Mouse (Mus musculus) kidney, postnatal 4 days (tissue): ENCODE measurements around the gene Sfi1.
"Not testable (repeated sequence)": the region's sequence is repeated elsewhere in the genome, so short reads cannot be mapped to it uniquely, and the experiment has no call there.

Experiments
- DNase-seq, 2 experiments: peaks; one replicate each; pipeline ENCODE4 v3.0.0; 2021; ENCODE audit warnings: mixed read lengths in 2 of 2

Sfi1 gene

GRCm38 (mm10) chr11:3193363-3193762 is at the start of gene Sfi1:
Gene Sfi1, minus strand, starts transcription at chr11:3193463.
- no peak for DNase-seq

- no peak for DNase-seq
Observed at GRCm38 (mm10) chr11:3242395-3242794, 49.1 kb upstream of the Sfi1 start.

- peak in 1 of 2 experiments; percentile 7 for DNase-seq
Observed at GRCm38 (mm10) chr11:3235277-3235676, 42.0 kb upstream of the Sfi1 start.

GRCm38 (mm10) chr11:3233704-3234103 is 40.4 kb upstream of the Sfi1 start:
- DNase-seq: no peak

- no peak for DNase-seq
Observed at GRCm38 (mm10) chr11:3232248-3232647, 39.0 kb upstream of the Sfi1 start.

- DNase-seq: no peak
Observed at GRCm38 (mm10) chr11:3227113-3227512, 33.9 kb upstream of the Sfi1 start.

GRCm38 (mm10) chr11:3223105-3223504 is 29.8 kb upstream of the Sfi1 start:
- no peak for DNase-seq

GRCm38 (mm10) chr11:3212526-3212925 is 19.3 kb upstream of the Sfi1 start:
- no peak for DNase-seq

GRCm38 (mm10) chr11:3206783-3207182 is 13.5 kb upstream of the Sfi1 start:
- no peak for DNase-seq

GRCm38 (mm10) chr11:3205207-3205606 is 11.9 kb upstream of the Sfi1 start:
- no peak for DNase-seq

- DNase-seq: no peak
Observed at GRCm38 (mm10) chr11:3203771-3204170, 10.5 kb upstream of the Sfi1 start.

GRCm38 (mm10) chr11:3202781-3203441 is 9.6 kb upstream of the Sfi1 start:
- DNase-seq: peak; percentile 73 to 82

GRCm38 (mm10) chr11:3202231-3202701 is 9.0 kb upstream of the Sfi1 start, which contains the start of gene Eif4enif1:
Gene Eif4enif1, plus strand, starts transcription at chr11:3202392.
- peak; percentile 93 to 95 for DNase-seq

- DNase-seq: peak; percentile 16 to 31
Observed at GRCm38 (mm10) chr11:3201326-3202230, 8.3 kb upstream of the Sfi1 start.

GRCm38 (mm10) chr11:3200636-3201035 is 7.4 kb upstream of the Sfi1 start:
- not testable (repeated sequence) for DNase-seq

- peak in 1 of 2 experiments; percentile 9 for DNase-seq
Observed at GRCm38 (mm10) chr11:3182707-3183106, 10.6 kb downstream of the Sfi1 start.

GRCm38 (mm10) chr11:3181971-3182370 is 11.3 kb downstream of the Sfi1 start:
- DNase-seq: not testable (repeated sequence)

GRCm38 (mm10) chr11:3181250-3181649 is 12.0 kb downstream of the Sfi1 start:
- DNase-seq: peak; percentile 65 to 70

GRCm38 (mm10) chr11:3180510-3181160 is 12.6 kb downstream of the Sfi1 start:
- DNase-seq: not testable (repeated sequence)

GRCm38 (mm10) chr11:3179726-3180092 is 13.6 kb downstream of the Sfi1 start:
- peak; percentile 11 to 29 for DNase-seq

- peak; percentile 50 to 60 for DNase-seq
Observed at GRCm38 (mm10) chr11:3178968-3179725, 14.1 kb downstream of the Sfi1 start.
